In genomic region chr14:36862387-36862786, GRCm38 (mm10) we compare ENCODE assay signal across 9 mouse cellular contexts.
DNase-seq lines count a peak whose midpoint lies in the region; ATAC-seq and TF ChIP-seq lines count a peak whose summit lies in the region.
"Had no signal": no experiment of that assay in that cellular context is flagged by ENCODE, and none has a peak within 500 bp of the region (broad histone marks: within the 10 kb centered on the region; RNA-seq: fewer than 3 reads in every experiment).

No protein-coding gene starts in this region.

- WGBS in forebrain, embryonic 12.5 days, result 20% methylated on average over 7 of the region's 7 CpGs
- WGBS in lung, adult 2 months, result 20% methylated on average over 7 of the region's 7 CpGs

- no peak for TF ChIP-seq POLR2A in lung, adult 2 months (IDR thresholded peaks at IDR 0.05; ENCODE audit: borderline replicate concordance, extremely low read depth, low read depth, low read length)

- peak; percentile 39 to 57 for DNase-seq in adrenal gland, adult 18-20 months (ENCODE audit: low spot score in 2 of 2)
- no peak for DNase-seq in adrenal gland, postnatal 4 days (ENCODE audit: low spot score in 2 of 2)
- peak; percentile 70 for DNase-seq in 3134 (ENCODE audit: extremely low read depth, insufficient read length, low spot score)
- peak; percentile 68 for DNase-seq in adrenal gland, postnatal 10 days
- DNase-seq in kidney, adult 9 months, result peak; percentile 51
- DNase-seq in lung, adult 2 months, result peak; percentile 39
- DNase-seq in retina, postnatal 7 days (ENCODE audit: low read depth, low spot score), result peak; percentile 33

- no peaks in the 10 kb centered on the region for H3K27me3 ChIP-seq in forebrain, embryonic 12.5 days

- peak; percentile 70 for TF ChIP-seq CTCF in lung, adult 2 months (IDR thresholded peaks at IDR 0.05; ENCODE audit: insufficient read depth, low read length)

- H3K27ac ChIP-seq in forebrain, embryonic 12.5 days, result no peak overlapping the region

- H3K4me1 ChIP-seq in forebrain, embryonic 12.5 days, result peaks cover 2% of the 10 kb centered on the region
- 0 out of 2 replicates have a peak, but pooled peaks cover 2% of the 10 kb centered on the region for H3K4me1 ChIP-seq in lung, adult 2 months (ENCODE audit: control insufficient read depth, insufficient read depth, low read length)

- ATAC-seq in forebrain, embryonic 12.5 days (ENCODE audit: low FRiP score), result peak; percentile 59; the same call in 1 of the 2 replicates

- no peak overlapping the region for H3K4me3 ChIP-seq in forebrain, embryonic 12.5 days (replicated peaks)
- H3K4me3 ChIP-seq in lung, adult 2 months (replicated peaks; ENCODE audit: extremely low read depth, low read depth, low read length), result no peak overlapping the region

- H3K36me3 ChIP-seq in forebrain, embryonic 12.5 days (replicated peaks), result no peaks in the 10 kb centered on the region
- H3K36me3 ChIP-seq: G1E had no signal

- H3K4me2 ChIP-seq in forebrain, embryonic 12.5 days, result no peak overlapping the region

- no peaks in the 10 kb centered on the region for H3K9me3 ChIP-seq in forebrain, embryonic 12.5 days
- H3K9me3 ChIP-seq: G1E had no signal

- H3K9ac ChIP-seq in forebrain, embryonic 12.5 days, result no peak overlapping the region

Comparison
In these comparisons a context has a peak if more than half of its experiments do, and no peak if none do; other contexts are left out.
1. DNase-seq: peak in adrenal gland, adult 18-20 months (2 of 2), 3134 (single experiment), adrenal gland, postnatal 10 days (single experiment), kidney, adult 9 months (single experiment), lung, adult 2 months (single experiment) and retina, postnatal 7 days (single experiment); none in adrenal gland, postnatal 4 days (0 of 2).